Mouse (Mus musculus) subcutaneous adipose tissue, adult 2 months (tissue): ENCODE results near the gene Cpne7. TPM values are rescaled to one million over a fixed set of nuclear protein-coding genes. Genes with fewer than 3 reads are reported as not detected.

Experiments used
- polyA plus RNA-seq: library from polyadenylated mRNA; depleted of rRNA; stranded (reverse); fragments of >200 nt; gene quantifications from 2 replicates; pipeline ENCODE4 v1.2.3, GENCODE M21; 2012; ENCODE audit warnings: low replicate concordance; rRNA removed

The Cpne7 gene
- 3.5 and 7.6 TPM in 2 replicates for polyA plus RNA-seq

GRCm38 (mm10) chr8:123117127-123117731 is at the start of gene Cpne7:
Gene Cpne7, plus strand, starts transcription at chr8:123117374.

GRCm38 (mm10) chr8:123101735-123102685 is 15.2 kb upstream of the Cpne7 start, which contains the start of gene Rpl13:
Gene Rpl13, plus strand, starts transcription at chr8:123102350.

GRCm38 (mm10) chr8:123157888-123158465 is 40.8 kb downstream of the Cpne7 start, which contains the start of gene Sult5a1:
Gene Sult5a1, minus strand, starts transcription at chr8:123158315.

Other genes starting within 250 kb of the Cpne7 start
- gene Ankrd11, start 75.1 kb upstream of the Cpne7 start, polyA plus RNA-seq, result 45.0 and 70.2 TPM in 2 replicates
- gene Spg7, start 54.4 kb upstream of the Cpne7 start, polyA plus RNA-seq, result 78.2 and 103 TPM in 2 replicates
- 900 and 3,044 TPM in 2 replicates for gene Rpl13, start 15.0 kb upstream of the Cpne7 start, polyA plus RNA-seq
- 18.3 and 25.6 TPM in 2 replicates for gene Sult5a1, start 40.9 kb downstream of the Cpne7 start, polyA plus RNA-seq
- gene Dpep1, start 68.9 kb downstream of the Cpne7 start, polyA plus RNA-seq, result 46.8 and 160 TPM in 2 replicates
- 122 and 130 TPM in 2 replicates for gene Chmp1a, start 95.4 kb downstream of the Cpne7 start, polyA plus RNA-seq
- 2.5 and 3.2 TPM in 2 replicates for gene Spata33, start 95.5 kb downstream of the Cpne7 start, polyA plus RNA-seq
- 67.9 and 79.8 TPM in 2 replicates for gene Cdk10, start 107.5 kb downstream of the Cpne7 start, polyA plus RNA-seq
- 5.7 and 12.5 TPM in 2 replicates for gene Spata2l, start 118.9 kb downstream of the Cpne7 start, polyA plus RNA-seq
- 29.0 and 39.9 TPM in 2 replicates for gene Zfp276, start 136.8 kb downstream of the Cpne7 start, polyA plus RNA-seq
- 50.6 and 80.0 TPM in 2 replicates for gene Vps9d1, start 137.0 kb downstream of the Cpne7 start, polyA plus RNA-seq
- gene Fanca, start 201.2 kb downstream of the Cpne7 start, polyA plus RNA-seq, result 4.5 and 29.1 TPM in 2 replicates
- gene Spire2, start 215.3 kb downstream of the Cpne7 start, polyA plus RNA-seq, result 0.46 and 3.7 TPM in 2 replicates